Mouse (Mus musculus) liver, adult 2 months (tissue): ENCODE data around the gene Vwa5b1.

Experiments
- CTCF ChIP-seq: fragments of 200-500 bp; IDR thresholded peaks from 2 replicates; pipeline ENCODE4 v1.5.1; 2011; ENCODE audit warnings: low read depth, low read length, control low read depth
- POLR2A ChIP-seq: fragments of 200-500 bp; IDR thresholded peaks from 2 replicates; pipeline ENCODE4 v1.6.1; 2011; ENCODE audit warnings: low read length, control low read depth; ENCODE audit not compliant: insufficient read depth; ENCODE audit errors: extremely low read depth

DNA sequence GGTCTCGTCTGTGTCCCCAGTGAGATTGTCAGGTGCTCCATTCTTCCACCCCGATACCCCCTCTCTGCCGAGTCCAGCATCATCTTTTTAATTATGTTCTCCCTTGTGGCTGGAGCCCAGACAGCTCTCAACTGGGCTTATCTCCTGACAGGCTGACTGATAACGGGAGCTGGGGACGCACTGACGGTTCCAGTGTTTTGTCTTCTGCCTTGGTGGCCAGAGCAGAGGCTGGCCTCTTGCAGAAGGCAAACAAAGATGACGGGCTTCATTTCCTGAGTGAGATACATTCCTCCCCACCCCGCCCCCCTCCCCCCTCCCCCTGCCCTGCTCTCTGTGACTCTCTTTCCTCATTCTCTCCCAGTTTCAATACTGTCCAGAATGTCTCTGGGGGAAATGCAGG, 21.2 kb downstream of the Vwa5b1 start:
- TF ChIP-seq CTCF: no peak
- TF ChIP-seq POLR2A: no peak
